Mouse (Mus musculus) spleen, adult 2 months (tissue): ENCODE measurements around the gene Aktip. TPM values are rescaled to one million over a fixed set of nuclear protein-coding genes. Genes with fewer than 3 reads are reported as not detected.
A peak's percentile ranks its signal among the peaks of the same experiment; 100 is the strongest.

Source experiments
- DNase-seq, 2 experiments: peaks; one replicate each; pipeline versions ENCODE4 v3.0.0 to v3.0.0-alpha.2; 2012 to 2021; ENCODE audit warnings: low spot score in 2 of 2, low read depth in 1 of 2
- H3K27ac ChIP-seq: fragments of 200-500 bp; 2 replicates; pipeline ENCODE4 v1.5.1; 2012; ENCODE audit warnings: low read length, inconsistent platforms; ENCODE audit not compliant: insufficient read depth
- H3K27me3 ChIP-seq: fragments of 200-500 bp; 2 replicates; pipeline ENCODE4 v1.6.1; 2012; ENCODE audit warnings: mild to moderate bottlenecking, moderate library complexity, low read length, inconsistent platforms; ENCODE audit not compliant: control insufficient read depth, insufficient read depth
- H3K36me3 ChIP-seq: fragments of 200-500 bp; 2 replicates; pipeline ENCODE4 v1.6.1; 2012; ENCODE audit warnings: mild to moderate bottlenecking, low read length, inconsistent platforms; ENCODE audit not compliant: control insufficient read depth, insufficient read depth
- H3K4me1 ChIP-seq: fragments of 200-500 bp; 2 replicates; pipeline ENCODE4 v1.6.1; 2011; ENCODE audit warnings: inconsistent platforms; ENCODE audit not compliant: control insufficient read depth, insufficient read depth, insufficient read length
- H3K4me3 ChIP-seq: fragments of 200-500 bp; 2 replicates; pipeline ENCODE4 v1.5.1; 2011; ENCODE audit warnings: mild to moderate bottlenecking, inconsistent platforms; ENCODE audit not compliant: insufficient read depth, insufficient read length; ENCODE audit errors: extremely low read depth
- CTCF ChIP-seq: fragments of 200-500 bp; IDR thresholded peaks from 2 replicates; pipeline ENCODE4 v1.5.1; 2011; ENCODE audit warnings: mild to moderate bottlenecking, inconsistent platforms; ENCODE audit not compliant: insufficient read depth, insufficient read length, insufficient replicate concordance; ENCODE audit errors: extremely low read depth
- POLR2A ChIP-seq: fragments of 200-500 bp; IDR thresholded peaks from 2 replicates; pipeline ENCODE4 v1.6.1; 2011; ENCODE audit warnings: low read depth, low read length, inconsistent platforms
- WGBS: fragments of 180-500 bp; shearing (Covaris S2); methylation state at CpG from one replicate; pipeline ENCODE4 v1.1.7; 2018; 5-methylcytosine and 5-hydroxymethylcytosine counted together
- polyA plus RNA-seq: library from polyadenylated mRNA; depleted of rRNA; stranded (reverse); fragments of >200 nt; gene quantifications from 2 replicates; pipeline ENCODE4 v1.2.3, GENCODE M21; 2012

Gene Aktip
- polyA plus RNA-seq, 1 experiment: 9.6 TPM

- Histone ChIP-seq H3K4me1 (no peaks in the 10 kb centered on the region; the same call in 1 of the 2 replicates), H3K36me3 (0 out of 2 replicates have a peak, but pooled peaks cover under 1% of the 10 kb centered on the region), H3K27me3 (no peaks in the 10 kb centered on the region), H3K27ac (peak overlapping the region; percentile 43), H3K4me3 (peak overlapping the region; percentile 37)
- peak; percentile 97 to 99 for DNase-seq
- under 1% methylated on average over 24 of the region's 24 CpGs for WGBS
- no peak for TF ChIP-seq CTCF
- TF ChIP-seq POLR2A: no peak
These were observed 65.7 kb downstream of the Aktip start for GRCm38 (mm10) chr8:91134070-91134475.

GRCm38 (mm10) chr8:91133441-91134069 is 66.2 kb downstream of the Aktip start:
- Histone ChIP-seq H3K27ac (peak overlapping the region; percentile 57), H3K36me3 (0 out of 2 replicates have a peak, but pooled peaks cover 1% of the 10 kb centered on the region), H3K4me3 (peak overlapping the region; percentile 86), H3K4me1 (no peaks in the 10 kb centered on the region; the same call in 1 of the 2 replicates), H3K27me3 (no peaks in the 10 kb centered on the region)
- no peak for DNase-seq
- under 1% methylated on average over 50 of the region's 58 CpGs for WGBS
- TF ChIP-seq CTCF (no peak), POLR2A (peak; percentile 4; the same call in 1 of the 2 replicates)

DNA sequence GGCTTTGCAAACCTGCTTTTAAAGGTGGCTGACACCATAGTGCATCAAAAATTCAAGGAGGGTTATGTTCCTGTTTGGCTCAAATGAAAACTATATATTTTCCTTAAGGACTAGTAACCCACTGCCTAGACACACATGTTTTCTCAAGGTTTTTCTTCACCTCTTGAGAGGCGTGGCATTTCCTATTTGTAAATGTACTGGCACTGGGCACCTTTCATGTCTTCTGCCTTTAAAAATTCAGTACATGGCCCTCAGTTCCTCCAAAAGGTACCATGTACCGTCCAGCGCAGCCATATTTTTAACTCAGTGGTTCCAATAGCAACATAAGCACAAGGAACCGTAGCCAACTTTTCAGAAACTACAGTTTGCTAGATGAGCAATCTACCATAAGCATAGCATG is 67.0 kb downstream of the Aktip start:
- H3K27me3 ChIP-seq: no peaks in the 10 kb centered on the region
- H3K4me3 ChIP-seq: no peak overlapping the region
- DNase-seq: no peak
- WGBS: 76% methylated on average over 4 of the region's 4 CpGs
- no peak for TF ChIP-seq POLR2A
- no peak for TF ChIP-seq CTCF
- H3K36me3 ChIP-seq: peaks cover 5% of the 10 kb centered on the region; the same call in 1 of the 2 replicates
- no peak overlapping the region for H3K27ac ChIP-seq
- H3K4me1 ChIP-seq: no peaks in the 10 kb centered on the region; the same call in 1 of the 2 replicates

DNA sequence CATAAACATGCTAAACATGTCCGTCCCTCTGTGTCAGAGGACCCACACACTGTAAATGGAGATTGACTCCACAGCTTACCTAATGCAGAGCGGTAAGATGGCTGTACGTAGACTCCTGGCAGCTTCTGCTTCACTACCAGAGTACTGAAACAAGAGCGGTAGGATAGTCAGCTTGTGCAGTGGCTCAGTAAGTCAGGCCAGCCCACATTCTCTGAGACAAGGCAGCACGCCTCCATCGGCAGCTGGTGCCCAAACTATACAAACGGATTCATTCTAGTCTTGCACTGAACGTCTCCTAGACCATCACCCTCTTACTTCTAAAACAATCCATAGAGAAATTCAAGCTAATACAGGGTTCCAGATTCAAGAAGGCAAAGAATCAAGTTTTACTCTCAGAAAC is 73.0 kb downstream of the Aktip start:
- no peak overlapping the region for H3K27ac ChIP-seq
- TF ChIP-seq POLR2A (no peak), CTCF (no peak)
- no peaks in the 10 kb centered on the region for H3K27me3 ChIP-seq
- WGBS: 96% methylated on average over 8 of the region's 8 CpGs
- peaks cover 38% of the 10 kb centered on the region for H3K36me3 ChIP-seq
- H3K4me1 ChIP-seq: no peaks in the 10 kb centered on the region
- H3K4me3 ChIP-seq: no peak overlapping the region
- DNase-seq: no peak

GRCm38 (mm10) chr8:91124315-91124714 is 75.5 kb downstream of the Aktip start:
- 94% methylated on average over 5 of the region's 5 CpGs for WGBS
- DNase-seq: no peak
- Histone ChIP-seq H3K27me3 (no peaks in the 10 kb centered on the region), H3K4me1 (no peaks in the 10 kb centered on the region), H3K27ac (no peak overlapping the region), H3K4me3 (no peak overlapping the region), H3K36me3 (peaks cover 43% of the 10 kb centered on the region)
- no peak for TF ChIP-seq POLR2A
- TF ChIP-seq CTCF: no peak

GRCm38 (mm10) chr8:91118131-91118530 is 81.6 kb downstream of the Aktip start:
- Histone ChIP-seq H3K4me3 (no peak overlapping the region), H3K27ac (no peak overlapping the region), H3K27me3 (no peaks in the 10 kb centered on the region), H3K36me3 (peaks cover 45% of the 10 kb centered on the region), H3K4me1 (no peaks in the 10 kb centered on the region)
- WGBS: 77% methylated on average over 3 of the region's 3 CpGs
- TF ChIP-seq CTCF: peak; percentile 1; the same call in 1 of the 2 replicates
- TF ChIP-seq POLR2A: no peak
- peak in 1 of 2 experiments; percentile 7 for DNase-seq

- no peaks in the 10 kb centered on the region for H3K4me1 ChIP-seq
- H3K4me3 ChIP-seq: no peak overlapping the region
- peaks cover 43% of the 10 kb centered on the region for H3K36me3 ChIP-seq
- TF ChIP-seq CTCF (no peak), POLR2A (no peak)
- DNase-seq: no peak
- 91% methylated on average over 4 of the region's 4 CpGs for WGBS
- H3K27ac ChIP-seq: no peak overlapping the region
- no peaks in the 10 kb centered on the region for H3K27me3 ChIP-seq
These were observed 82.2 kb downstream of the Aktip start for GRCm38 (mm10) chr8:91117537-91117936.
